Mouse (Mus musculus): ENCODE measurements around the gene Ift20. TPM values are rescaled to one million over a fixed set of nuclear protein-coding genes. Genes with fewer than 3 reads are reported as not detected.

Ift20 gene
- polyA plus RNA-seq, 1 experiment, result 9.4 TPM

DNA sequence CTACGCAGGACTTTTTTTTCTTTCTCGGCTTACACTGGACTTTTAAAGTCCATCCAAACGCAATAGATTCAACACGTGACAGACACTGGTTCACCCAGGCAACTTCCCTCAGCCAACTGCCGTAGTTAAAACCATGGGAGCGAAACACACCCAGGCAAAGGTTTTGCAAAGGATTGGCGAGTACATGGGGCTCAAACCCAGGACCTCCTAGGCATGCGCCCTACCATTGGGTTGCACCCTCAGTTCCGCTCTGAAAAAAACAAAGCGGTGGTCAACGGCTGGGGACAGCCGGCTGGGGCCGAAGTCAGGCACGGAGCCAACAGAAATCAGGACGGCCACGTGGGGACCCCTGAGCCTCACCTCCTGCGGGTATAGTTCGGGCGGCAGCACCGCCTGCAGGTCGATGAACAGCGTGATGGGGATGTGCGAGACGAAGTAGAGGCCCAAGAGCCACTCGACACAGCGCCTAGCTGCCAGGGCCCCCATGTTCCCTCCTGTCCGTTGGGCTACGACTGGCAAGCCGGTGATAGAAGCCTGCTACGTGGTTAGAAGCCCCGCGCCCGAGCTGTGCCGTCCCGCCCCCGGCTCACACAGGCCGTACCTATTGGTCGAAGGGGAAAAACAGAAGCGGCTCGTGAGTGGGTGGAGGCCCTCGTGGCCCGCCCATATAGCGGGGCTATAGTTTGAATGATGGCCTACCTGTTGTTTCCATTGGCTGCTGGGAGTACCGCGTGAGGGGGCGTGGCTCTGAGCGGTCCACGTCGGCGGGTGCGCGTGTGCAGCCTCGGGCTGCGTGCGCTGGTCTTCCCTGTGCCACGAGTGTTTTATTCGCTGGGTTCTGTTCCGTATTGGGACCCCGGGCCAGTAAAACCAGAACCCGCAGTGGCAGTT, 14.3 kb downstream of the Ift20 start, which contains the start of gene Tmem97:
TSS of gene Tmem97 (minus strand) at position 610 of the 891 bp plus-strand sequence.
- TF ChIP-seq TAL1 (IDR thresholded peaks at IDR 0.05; ENCODE audit: low read length) (no peak), GATA1 (IDR thresholded peaks at IDR 0.05; ENCODE audit: low read length) (no peak)

DNA sequence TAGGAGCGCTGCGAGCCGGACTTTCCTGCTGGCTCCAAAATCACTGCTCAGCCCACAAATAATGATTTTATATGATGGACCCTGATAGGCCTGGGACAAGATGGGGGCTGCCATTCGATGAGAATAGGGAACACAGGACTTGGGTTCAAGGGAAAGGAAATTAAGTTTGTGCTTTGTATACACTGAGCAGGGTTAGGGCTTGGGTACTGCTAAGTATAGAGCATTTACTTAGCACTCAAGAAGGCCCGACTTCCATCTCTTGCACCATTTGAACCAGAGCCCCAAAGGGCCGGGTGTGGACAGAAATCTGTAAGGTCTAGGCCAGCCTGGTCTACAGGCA, 14.9 kb downstream of the Ift20 start:
- peak overlapping the region; percentile 90 for H3K4me3 ChIP-seq (replicated peaks)
- peaks cover 3% of the 10 kb centered on the region; the same call in 1 of the 2 replicates for H3K36me3 ChIP-seq (ENCODE audit: control insufficient read depth)
- peaks cover 5% of the 10 kb centered on the region; the same call in 1 of the 2 replicates for H3K9me3 ChIP-seq (ENCODE audit: control insufficient read depth, low read length)
- no peaks in the 10 kb centered on the region for H3K27me3 ChIP-seq (ENCODE audit: control insufficient read depth)
- no peak for TF ChIP-seq TAL1 (IDR thresholded peaks at IDR 0.05; ENCODE audit: low read length)
- TF ChIP-seq GATA1 (IDR thresholded peaks at IDR 0.05; ENCODE audit: low read length), result no peak
- peaks cover 42% of the 10 kb centered on the region for H3K4me1 ChIP-seq (ENCODE audit: control insufficient read depth)

More for the DNA sequence above, 14.3 kb downstream of the Ift20 start, which contains the start of gene Tmem97:
- Histone ChIP-seq H3K36me3 (ENCODE audit: control insufficient read depth) (peaks cover 7% of the 10 kb centered on the region), H3K4me1 (ENCODE audit: control insufficient read depth) (peaks cover 40% of the 10 kb centered on the region), H3K4me3 (replicated peaks) (peak within 1 kb of the TSS; percentile 90), H3K27me3 (ENCODE audit: control insufficient read depth) (no peaks in the 10 kb centered on the region), H3K9me3 (ENCODE audit: control insufficient read depth, low read length) (peaks cover 5% of the 10 kb centered on the region; the same call in 1 of the 2 replicates)

DNA sequence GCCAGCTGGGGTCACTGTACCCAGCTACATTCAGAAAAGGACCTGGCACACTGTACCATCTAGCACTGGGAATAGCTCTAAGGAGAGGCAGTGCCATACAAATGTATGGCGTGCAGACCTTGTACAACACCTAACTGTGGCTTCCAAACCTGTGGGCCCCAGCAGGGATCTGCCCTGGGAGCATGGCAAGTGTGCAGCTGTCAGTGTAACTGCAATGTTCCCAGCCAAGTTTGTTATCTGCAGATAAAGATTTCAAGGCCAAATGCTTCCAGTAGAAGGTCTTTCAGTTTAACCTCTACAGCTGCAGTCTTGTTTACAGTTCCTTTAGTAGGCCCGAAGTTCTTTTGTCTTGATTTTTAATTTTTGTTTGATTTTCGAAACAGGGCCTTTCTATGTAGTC, 19.5 kb downstream of the Ift20 start:
- TF ChIP-seq GATA1 (IDR thresholded peaks at IDR 0.05; ENCODE audit: low read length) (no peak), TAL1 (IDR thresholded peaks at IDR 0.05; ENCODE audit: low read length) (no peak)
- no peak overlapping the region for H3K4me3 ChIP-seq (replicated peaks)
- no peaks in the 10 kb centered on the region for H3K36me3 ChIP-seq (ENCODE audit: control insufficient read depth)
- no peaks in the 10 kb centered on the region for H3K27me3 ChIP-seq (ENCODE audit: control insufficient read depth)
- H3K9me3 ChIP-seq (ENCODE audit: control insufficient read depth, low read length), result peaks cover 5% of the 10 kb centered on the region; the same call in 1 of the 2 replicates
- H3K4me1 ChIP-seq (ENCODE audit: control insufficient read depth), result peaks cover 17% of the 10 kb centered on the region

DNA sequence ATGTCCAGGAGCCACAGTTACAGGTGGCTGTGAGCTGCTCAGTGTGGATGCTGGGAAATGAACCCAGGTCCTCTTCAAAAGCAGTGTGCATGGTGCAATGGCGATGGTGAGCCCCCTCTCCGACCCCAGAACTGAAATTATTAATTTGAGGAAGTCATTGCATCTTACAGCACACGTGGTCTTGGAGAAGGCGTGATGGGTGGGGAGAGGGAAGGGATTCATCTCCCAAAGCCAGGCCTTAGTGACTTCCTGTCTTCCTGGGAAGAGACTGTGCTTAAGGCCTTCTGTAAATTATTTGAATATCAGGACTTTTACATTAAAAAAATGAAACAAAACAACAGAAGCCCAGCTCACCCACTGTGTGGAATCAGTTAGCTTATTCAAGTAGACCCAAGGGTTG, 19.9 kb downstream of the Ift20 start:
- Histone ChIP-seq H3K27me3 (ENCODE audit: control insufficient read depth) (no peaks in the 10 kb centered on the region), H3K36me3 (ENCODE audit: control insufficient read depth) (no peaks in the 10 kb centered on the region), H3K4me3 (replicated peaks) (no peak overlapping the region), H3K4me1 (ENCODE audit: control insufficient read depth) (peaks cover 13% of the 10 kb centered on the region), H3K9me3 (ENCODE audit: control insufficient read depth, low read length) (peaks cover 5% of the 10 kb centered on the region; the same call in 1 of the 2 replicates)
- no peak for TF ChIP-seq GATA1 (IDR thresholded peaks at IDR 0.05; ENCODE audit: low read length)
- TF ChIP-seq TAL1 (IDR thresholded peaks at IDR 0.05; ENCODE audit: low read length), result no peak

DNA sequence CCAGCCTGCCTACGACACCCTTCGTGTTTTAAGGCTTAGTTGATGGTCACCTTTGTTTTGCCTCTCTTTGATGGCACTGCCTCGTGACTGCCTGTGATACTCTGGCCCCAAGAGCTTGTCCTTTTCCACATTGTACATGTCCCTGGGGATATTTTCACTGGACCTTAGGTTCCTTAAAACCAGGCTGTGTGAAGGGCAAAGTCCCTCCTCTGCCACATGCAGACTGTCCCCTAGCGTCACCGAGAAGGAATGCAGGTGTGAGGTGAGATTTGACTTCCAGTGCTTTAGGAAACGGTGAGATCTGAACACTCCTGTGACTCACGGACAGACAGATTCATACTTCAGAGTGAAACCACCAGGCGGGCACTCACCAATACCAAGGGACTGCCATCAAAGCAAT, 21.1 kb downstream of the Ift20 start:
- TF ChIP-seq TAL1 (IDR thresholded peaks at IDR 0.05; ENCODE audit: low read length) (no peak), GATA1 (IDR thresholded peaks at IDR 0.05; ENCODE audit: low read length) (no peak)
- peaks cover 5% of the 10 kb centered on the region; the same call in 1 of the 2 replicates for H3K9me3 ChIP-seq (ENCODE audit: control insufficient read depth, low read length)
- H3K36me3 ChIP-seq (ENCODE audit: control insufficient read depth), result no peaks in the 10 kb centered on the region
- no peak overlapping the region for H3K4me3 ChIP-seq (replicated peaks)
- H3K4me1 ChIP-seq (ENCODE audit: control insufficient read depth), result peaks cover 9% of the 10 kb centered on the region
- no peaks in the 10 kb centered on the region for H3K27me3 ChIP-seq (ENCODE audit: control insufficient read depth)

DNA sequence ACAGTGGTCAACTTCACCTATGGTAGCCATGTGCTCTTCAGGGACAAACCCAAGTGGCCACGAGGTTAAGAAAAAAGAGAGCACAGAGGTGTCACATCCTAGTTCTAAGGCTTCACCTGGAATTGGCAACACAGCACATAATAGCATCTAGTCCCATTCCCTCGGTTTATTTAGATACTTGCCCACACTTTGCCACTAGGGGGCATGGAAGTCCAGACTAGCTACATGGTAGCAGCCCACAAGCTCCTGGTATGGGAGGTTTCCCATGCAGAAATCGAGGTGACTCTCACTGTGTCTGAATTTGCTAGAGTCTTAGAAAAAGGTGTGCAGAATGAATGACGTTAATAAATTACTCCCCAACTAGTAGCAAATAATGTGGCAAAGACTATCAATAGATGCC, 24.3 kb downstream of the Ift20 start:
- Histone ChIP-seq H3K27me3 (ENCODE audit: control insufficient read depth) (no peaks in the 10 kb centered on the region), H3K9me3 (ENCODE audit: control insufficient read depth, low read length) (no peaks in the 10 kb centered on the region), H3K4me1 (ENCODE audit: control insufficient read depth) (peaks cover 5% of the 10 kb centered on the region), H3K4me3 (replicated peaks) (no peak overlapping the region), H3K36me3 (ENCODE audit: control insufficient read depth) (no peaks in the 10 kb centered on the region)
- no peak for TF ChIP-seq GATA1 (IDR thresholded peaks at IDR 0.05; ENCODE audit: low read length)
- TF ChIP-seq TAL1 (IDR thresholded peaks at IDR 0.05; ENCODE audit: low read length), result no peak

DNA sequence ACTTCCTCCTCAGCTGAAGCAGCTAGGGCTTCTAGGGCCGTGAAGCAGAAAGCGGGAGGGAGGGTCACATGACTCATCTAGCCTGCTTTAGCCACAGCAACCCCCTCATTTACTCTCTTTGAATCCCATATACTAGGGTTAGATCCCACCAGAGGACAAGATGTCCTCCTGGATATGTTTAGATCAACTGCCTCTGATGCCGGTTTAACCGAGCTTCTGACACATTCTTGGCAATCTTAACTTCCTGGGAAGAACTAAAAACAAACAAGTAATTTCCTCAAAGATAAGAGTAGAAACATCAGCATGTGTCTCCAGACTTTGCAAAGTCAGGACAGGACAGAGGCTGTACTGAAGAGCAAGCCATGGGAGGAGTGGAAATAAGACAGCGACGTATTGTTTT, 30.6 kb downstream of the Ift20 start:
- H3K36me3 ChIP-seq (ENCODE audit: control insufficient read depth), result peaks cover 3% of the 10 kb centered on the region
- no peak for TF ChIP-seq GATA1 (IDR thresholded peaks at IDR 0.05; ENCODE audit: low read length)
- H3K9me3 ChIP-seq (ENCODE audit: control insufficient read depth, low read length), result no peaks in the 10 kb centered on the region
- no peak overlapping the region for H3K4me3 ChIP-seq (replicated peaks)
- H3K27me3 ChIP-seq (ENCODE audit: control insufficient read depth), result no peaks in the 10 kb centered on the region
- H3K4me1 ChIP-seq (ENCODE audit: control insufficient read depth), result no peaks in the 10 kb centered on the region; the same call in 1 of the 2 replicates

DNA sequence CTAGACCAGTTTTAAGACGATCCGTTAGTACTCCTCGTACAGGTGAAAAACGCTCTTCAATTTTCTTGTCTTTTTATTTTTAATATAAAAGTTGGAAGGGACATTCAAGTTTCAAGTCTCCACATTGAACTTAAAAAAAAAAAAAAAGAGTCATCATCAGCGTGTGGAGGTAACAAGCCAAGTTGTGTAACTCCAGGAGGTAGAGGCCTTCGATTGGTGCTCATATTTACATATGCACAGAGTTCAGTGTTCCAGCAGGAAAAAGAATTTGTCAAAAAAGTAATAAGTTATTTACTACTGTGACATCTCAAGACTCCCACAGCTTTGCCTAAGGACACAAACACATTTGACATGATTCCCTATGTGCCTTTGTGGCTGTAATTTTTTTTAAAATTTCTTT, 31.5 kb downstream of the Ift20 start:
- Histone ChIP-seq H3K4me1 (ENCODE audit: control insufficient read depth) (no peaks in the 10 kb centered on the region; the same call in 1 of the 2 replicates), H3K36me3 (ENCODE audit: control insufficient read depth) (peaks cover 6% of the 10 kb centered on the region), H3K27me3 (ENCODE audit: control insufficient read depth) (no peaks in the 10 kb centered on the region), H3K9me3 (ENCODE audit: control insufficient read depth, low read length) (no peaks in the 10 kb centered on the region), H3K4me3 (replicated peaks) (no peak overlapping the region)
- no peak for TF ChIP-seq TAL1 (IDR thresholded peaks at IDR 0.05; ENCODE audit: low read length)
- TF ChIP-seq GATA1 (IDR thresholded peaks at IDR 0.05; ENCODE audit: low read length), result no peak

DNA sequence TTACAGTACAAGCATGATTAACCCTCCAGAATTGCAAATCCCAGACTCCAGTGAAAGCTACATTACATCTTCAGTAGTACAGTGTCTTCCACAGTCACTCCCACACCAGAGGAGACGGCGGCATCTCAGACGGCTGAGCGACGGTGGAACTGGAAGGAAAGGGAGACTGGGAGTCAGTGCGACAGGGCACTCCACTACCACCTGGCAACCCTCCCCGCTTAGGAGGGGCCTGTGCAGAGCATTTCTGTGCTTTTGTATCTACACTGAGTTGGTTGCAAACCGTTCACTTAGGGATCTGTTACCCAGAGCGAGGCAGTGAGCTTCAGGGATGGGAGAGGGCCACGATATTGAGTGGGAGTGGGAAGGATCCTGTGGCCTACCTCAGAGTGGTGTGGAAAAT, 32.7 kb downstream of the Ift20 start:
- Histone ChIP-seq H3K9me3 (ENCODE audit: control insufficient read depth, low read length) (no peaks in the 10 kb centered on the region), H3K36me3 (ENCODE audit: control insufficient read depth) (peaks cover 6% of the 10 kb centered on the region), H3K4me1 (ENCODE audit: control insufficient read depth) (no peaks in the 10 kb centered on the region; the same call in 1 of the 2 replicates), H3K27me3 (ENCODE audit: control insufficient read depth) (no peaks in the 10 kb centered on the region), H3K4me3 (replicated peaks) (no peak overlapping the region)
- no peak for TF ChIP-seq TAL1 (IDR thresholded peaks at IDR 0.05; ENCODE audit: low read length)
- TF ChIP-seq GATA1 (IDR thresholded peaks at IDR 0.05; ENCODE audit: low read length), result no peak

All from erythroblast, embryonic 14.5 days (primary cell).